Mouse (Mus musculus): ENCODE measurements around the gene Dppa2.

DNA sequence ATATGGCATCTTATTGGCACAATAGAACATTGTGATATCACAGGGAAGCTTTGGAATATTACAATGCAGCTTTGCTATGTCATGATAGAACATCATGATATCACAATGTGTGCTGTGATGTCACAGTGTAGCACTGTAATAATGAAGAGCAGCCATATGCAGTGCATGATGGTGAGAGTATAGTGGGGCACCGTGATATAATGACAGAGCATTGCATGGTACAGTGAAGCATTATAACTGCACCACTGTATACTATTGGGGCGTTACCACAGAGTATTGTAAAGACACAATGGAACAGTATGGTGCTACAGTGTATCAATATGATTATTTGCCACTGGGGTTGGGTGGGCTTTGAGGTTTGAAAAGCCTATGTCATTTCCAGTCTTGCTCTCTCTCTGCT, 40.5 kb downstream of the Dppa2 start:
- TF ChIP-seq POLR2A (IDR thresholded peaks at IDR 0.05; ENCODE audit: low read depth, low read length) (no peak), CTCF (conservative IDR thresholded peaks at IDR 0.05; ENCODE audit: insufficient read depth, insufficient read length, low read depth, low read length) (no peak)
